Mouse (Mus musculus) heart, adult 9 months (tissue): ENCODE measurements at regions not wholly inside any gene's neighbourhood (a gene's known extent, or its start where the extent isn't known, plus 50 kb on each side); places are given as distances from the start of the nearest gene placed in this dataset.

Source experiments
- DNase-seq, 2 experiments: peaks; one replicate each; pipeline ENCODE4 v3.0.0; 2022; ENCODE audit warnings: low spot score in 2 of 2

DNA sequence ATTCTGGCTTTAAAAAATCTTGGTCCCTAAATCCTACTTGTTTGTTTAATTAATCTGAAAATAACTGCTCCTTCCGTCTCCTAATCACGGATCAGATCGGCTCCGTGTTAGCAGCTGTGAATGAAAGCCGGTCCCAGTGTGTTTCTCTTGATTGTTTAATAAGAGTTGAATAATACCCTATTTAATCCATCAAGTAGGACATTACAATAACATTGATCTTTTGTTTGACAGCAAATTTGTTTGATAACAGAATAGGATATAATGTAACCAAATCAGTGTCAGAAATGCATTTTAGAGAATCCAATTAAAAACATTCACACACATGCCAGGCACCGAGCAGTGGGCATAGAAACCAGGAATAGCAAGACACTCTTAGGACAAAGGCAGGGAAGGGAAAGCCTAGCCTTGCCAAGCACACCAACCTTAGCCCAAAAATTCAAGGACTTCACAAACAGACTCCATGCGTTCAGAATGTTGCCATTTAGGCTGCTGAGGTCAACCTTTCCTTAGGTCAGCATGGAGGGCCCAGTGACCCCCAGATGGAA, 332.5 kb upstream of the Meis1 start:
- no peak for DNase-seq

DNA sequence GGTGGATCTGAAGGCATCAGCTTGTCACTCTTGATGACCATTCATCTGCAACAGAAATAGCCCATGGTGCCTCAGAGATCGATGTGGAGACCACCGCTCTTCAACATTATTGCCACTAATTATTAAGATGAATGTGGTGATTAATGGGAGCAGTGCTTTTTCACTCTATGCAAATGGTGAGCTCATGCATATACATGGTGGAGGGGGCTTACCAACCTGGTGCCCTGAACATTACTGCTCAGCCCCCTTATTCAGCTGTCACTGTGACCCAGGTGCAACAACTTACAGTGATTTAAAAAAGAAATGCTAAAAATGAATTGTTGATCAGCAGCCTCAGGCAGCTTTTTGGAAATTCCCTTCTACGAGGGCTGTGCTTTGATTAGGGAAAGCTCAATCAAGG, 334.9 kb upstream of the Meis1 start:
- no peak for DNase-seq

DNA sequence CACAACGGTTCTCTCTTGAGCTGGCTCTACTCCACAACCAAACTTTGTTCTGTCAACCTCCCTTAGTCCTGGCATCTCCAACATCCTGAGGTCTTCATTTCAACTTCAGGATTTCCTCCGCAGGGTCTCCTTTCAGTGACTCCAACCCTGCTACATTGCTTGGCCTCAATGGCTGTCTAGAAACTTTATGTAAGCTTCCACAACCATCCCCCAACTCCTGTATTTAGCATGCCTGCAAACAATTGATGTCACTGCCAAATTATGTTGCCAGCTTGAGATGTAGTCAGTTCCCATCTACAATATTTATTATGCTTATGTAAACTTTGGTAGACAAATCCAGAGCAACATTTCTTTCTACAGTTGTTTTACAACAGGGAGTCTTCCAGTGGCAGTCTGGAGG, 336.4 kb upstream of the Meis1 start:
- DNase-seq: no peak

DNA sequence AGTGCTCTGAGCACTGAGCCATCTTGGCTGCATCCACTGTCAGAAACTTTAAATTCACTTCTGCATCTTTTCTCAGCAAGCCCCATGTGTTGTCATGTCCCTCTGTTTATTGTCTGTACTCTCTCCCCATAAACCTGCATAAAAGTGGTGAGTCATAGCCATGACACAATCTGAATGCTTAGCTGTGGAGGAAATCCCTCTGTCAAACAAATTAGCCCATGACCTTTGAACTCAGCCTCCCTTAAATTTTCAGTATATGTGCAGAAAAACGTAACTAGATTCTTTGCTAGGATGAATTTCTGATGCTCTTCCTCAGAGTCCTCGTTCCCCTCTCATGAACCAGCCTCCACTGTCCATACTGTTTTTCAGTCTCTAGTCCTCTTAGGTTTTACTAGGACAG, 337.4 kb upstream of the Meis1 start:
- DNase-seq: no peak

DNA sequence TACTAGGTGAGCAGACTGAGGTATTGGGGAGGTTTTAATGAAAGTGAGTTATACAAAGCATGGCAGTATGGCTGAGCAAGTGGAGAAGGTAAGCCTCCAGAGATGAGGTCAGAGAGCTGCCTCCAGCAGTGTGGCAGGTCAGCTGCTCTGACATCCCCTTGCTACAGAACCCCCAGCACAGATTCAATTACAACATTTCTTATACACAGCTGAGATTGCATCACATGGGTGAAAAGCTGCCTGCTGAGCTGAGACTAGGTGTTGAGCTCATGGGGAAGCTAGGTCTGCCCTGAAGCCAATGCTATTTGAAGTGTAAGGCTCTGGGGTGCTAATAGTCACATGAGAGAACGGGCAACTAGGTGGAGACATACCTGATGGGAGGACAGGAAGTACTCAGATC, 350.4 kb upstream of the Meis1 start:
- DNase-seq: no peak

DNA sequence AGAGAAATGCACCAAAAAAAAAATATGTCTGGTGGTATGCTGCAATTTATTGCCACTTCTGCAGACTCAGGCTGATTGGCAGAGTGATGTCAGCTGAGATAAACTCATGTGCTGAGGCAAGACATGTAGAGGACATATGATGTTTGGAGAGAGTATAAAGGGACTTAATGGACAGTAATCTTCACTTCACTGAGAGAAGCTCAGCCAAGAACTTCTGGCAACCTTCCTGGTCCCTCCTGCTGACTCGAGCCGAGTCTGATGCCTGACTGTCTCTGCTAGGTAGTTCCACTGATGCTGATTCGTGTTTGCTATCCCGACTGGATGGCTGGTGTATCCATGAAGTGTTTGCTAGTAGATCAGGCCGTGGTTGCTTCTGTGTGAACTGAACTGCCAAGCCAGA, 354.7 kb upstream of the Meis1 start:
- DNase-seq: no peak

DNA sequence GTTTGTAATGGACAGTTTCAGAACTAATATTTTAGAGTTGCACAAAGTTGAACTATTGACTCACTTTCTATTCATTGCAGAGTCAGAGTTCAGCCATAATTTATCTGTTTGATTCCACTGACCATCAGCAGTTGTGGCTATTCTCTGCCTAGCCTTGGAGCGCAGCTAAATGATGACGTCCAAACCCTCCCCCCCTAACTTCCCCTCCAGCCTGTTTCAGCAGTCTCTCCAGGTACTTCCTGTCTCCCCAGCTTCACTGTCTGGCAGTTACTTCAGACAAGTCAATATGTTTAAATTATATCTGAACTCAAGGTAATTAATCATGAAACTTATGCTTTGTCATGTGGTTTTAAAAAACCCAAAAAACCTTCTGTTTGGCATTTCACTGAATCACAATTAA, 362.1 kb upstream of the Meis1 start:
- DNase-seq: no peak

DNA sequence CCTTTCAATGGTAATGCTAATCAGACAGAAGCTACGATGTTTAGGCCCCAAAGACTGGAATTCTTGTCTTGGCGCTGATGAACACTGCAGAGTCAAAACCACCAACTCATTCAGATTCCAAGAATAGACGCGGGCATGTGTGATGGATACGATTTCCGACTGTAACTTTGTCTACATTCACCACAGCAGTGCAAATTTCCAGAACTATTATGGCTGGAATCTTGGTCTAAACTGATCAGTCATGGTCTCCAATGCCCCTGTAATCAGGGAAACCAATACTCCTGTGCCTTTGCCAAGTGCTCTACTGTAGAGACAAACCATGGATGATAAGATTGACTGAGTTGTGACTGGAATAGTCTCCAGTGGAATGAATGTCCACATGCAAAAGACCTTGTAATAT, 370.4 kb upstream of the Meis1 start:
- no peak for DNase-seq

DNA sequence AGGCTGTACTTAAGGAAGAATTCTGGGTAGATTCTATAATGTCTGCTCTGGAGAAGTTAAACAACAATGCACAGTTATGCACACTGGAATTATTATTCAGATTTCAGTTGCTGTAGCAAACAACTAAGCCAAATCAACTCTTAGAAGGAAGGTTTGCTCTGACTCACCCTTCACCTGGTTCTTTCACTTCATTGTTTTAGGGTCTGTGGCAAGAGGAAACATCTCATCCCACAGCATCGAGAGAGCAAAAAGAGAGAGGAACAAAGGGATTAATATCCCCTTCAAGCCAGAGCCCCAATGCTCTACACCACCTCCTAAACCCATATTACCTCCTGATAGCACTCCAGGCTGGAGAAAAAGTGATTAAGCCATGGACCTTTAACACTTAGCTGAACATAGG, 373.4 kb upstream of the Meis1 start:
- DNase-seq: no peak

DNA sequence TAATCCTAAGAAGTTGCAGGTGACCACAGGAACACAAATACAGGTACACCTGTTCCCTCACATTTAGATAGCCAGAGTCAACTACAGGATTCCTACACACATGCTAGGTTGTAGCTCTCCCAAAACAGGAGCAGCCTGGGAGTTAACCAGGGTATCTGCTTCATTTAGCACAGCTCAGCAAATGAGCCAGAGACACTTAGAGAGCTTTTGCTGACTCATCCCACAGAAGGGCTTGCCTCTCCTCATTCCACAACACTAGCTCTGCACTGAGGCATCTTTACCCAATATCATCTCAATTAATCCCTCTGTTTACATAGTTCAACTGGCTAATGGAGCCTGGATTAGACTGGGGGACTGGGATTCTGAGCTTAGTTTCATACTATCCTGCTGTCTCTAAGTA, 375.6 kb upstream of the Meis1 start:
- no peak for DNase-seq

DNA sequence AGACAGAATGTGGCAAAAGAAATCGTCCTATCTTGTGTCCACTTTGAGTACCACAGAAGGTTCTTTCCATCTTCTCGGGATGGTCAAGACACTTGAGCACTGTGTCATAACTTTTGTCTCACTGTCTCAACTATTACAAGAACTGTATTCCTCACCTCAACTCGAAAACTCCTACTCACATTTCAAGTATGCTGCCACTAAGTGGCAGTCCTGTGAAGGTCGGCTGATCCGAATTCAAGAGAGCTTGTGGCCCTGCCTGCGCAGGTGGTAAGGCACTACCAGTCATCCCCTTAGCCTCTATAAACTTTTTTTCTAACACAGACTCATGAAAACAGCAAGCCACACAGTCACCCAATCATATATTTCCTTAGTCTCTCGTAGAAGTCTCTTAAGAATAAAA, 381.6 kb upstream of the Meis1 start:
- no peak for DNase-seq

DNA sequence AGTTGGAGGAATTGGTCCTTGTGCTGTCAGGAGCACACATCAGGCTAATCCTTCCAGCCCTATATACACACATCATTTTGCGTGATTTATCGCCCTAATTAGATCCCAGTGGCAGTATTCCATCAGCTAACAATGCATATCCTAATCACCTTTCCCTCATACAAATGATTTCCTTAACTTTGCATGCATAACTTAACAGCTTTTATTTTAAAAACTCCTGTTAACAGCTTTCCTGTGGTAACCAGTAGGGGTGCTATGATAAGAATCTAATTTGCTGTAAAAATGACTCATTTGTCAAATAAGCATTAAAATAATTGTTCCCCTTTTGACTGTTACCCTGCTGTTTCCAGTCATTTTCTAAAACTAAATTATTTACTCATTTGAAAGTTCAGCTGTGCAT, 401.4 kb upstream of the Meis1 start:
- DNase-seq: no peak

DNA sequence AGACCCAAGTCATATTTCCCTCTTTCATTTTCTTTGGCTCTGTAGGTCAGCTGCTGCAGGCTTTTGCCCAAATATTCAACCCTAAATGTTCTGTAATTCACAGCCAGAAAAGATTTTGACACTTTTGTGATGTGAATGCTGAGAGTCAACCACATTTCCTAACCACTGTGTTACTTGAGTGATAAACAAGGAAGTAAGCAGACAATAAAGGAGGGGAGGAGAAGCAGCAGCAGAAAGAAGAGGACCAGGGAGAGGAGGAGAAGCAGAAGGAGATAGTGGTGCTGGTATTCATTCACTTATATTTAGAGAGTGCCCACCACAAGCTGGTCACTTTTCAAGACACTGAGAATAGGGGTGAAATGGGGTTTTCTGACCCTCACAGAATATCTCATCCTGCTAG, 404.5 kb upstream of the Meis1 start:
- DNase-seq: peak; percentile 5 to 13

DNA sequence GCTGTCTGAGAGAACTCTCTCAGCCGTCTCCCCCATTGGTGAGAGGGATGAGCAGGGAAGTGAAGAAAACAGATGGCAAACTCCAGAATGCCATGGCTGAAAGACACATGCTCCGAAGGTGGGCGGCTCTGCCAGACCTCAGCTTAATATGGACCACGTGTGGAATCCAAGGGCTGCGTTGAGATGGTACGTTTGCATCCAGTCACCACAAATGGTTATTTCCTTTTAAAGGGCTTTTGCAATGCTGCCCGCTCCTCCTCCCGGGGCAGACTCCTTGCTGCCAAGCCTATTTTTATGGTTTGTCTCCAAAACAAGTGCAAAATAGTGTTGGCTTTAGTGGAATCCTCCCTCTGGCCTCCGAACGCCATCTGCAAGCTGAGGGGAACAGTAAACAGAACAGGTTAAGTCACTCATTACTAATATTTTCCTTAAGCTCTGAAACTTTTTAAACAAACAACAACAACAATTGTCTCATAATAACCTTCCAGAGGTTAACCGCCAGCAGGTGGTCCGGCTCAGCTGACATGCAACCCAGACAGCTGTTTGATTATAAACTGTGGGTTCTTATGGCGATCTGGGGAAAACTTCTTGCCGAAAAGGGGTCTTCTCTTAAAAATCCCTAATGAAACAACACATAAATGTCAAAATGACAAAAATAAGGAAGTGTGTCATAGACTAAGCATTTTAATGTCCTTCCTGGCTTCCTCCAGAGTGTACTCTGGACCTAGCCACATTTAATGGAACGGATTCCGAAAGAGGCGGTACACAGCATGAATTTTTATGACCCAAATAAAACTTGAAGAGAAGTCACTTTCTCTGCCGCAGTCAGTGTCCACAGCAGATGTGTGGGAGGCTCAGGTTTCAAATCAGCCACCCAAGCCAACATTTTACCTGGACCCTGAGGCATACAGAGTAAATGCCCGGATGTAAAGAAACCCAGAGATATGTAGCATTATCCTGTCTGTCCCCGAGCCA, 405.3 kb upstream of the Meis1 start:
- DNase-seq: peak; percentile 23 to 44

DNA sequence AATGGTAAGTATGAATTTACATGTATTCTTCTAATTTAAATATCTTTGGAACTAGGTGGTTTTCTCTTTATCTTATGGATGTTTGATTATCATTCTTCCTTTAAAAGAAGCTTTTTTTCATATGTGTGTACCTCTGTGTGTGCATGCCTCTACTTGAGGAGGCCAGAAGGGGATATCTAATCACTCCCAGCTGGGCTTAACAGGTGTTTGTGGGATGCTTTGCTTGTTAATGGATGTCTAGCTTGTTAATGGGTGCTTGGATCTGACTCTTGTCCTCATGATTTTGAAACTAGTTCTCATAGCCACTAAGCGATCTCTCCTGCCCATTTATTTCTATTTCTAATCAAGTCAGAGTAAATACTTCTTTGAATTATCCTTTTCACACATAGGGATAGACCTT, 408.8 kb upstream of the Meis1 start:
- DNase-seq: no peak

DNA sequence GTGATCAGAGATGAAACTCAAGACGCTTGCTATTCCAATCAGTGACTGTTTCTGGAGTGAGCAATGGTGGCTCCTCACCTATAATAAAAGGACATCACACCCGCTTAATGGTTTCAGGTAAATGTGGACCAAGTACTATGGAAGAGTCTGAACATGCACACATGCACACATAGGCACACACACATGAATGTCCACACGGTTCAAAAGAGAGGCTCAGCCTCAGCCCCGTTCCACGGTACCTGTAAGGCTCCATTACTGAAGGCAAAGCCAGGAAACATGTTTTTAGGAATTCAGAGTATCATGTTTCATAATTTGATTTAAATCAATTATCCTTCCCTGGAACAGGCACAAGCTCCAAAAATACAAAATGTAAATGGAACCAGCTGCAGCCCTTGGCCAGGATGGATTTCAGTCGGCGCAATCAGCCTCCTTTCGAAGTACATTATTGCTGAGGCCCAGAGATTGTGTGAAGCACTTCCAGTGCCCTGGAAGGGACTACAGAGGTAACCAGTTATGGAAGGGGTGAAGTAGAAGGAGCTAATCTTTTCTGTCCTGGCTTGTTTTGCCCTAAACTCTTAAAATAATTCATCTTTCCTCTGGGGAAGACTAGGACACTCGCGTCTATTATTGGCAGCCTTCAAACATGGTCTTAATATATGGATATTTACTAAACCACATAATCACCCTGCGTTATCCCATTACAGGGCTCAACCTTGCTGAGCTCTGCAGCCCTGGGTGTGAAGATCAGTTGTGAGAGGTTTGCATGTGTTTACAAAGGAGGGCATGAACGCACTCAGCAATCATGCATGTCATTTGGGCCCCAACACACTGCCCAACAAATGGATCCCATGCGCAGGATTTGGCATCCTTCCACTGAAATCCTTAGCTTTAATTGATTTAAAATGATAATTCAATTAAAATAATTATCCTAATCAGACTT, 415.2 kb upstream of the Meis1 start:
- no peak for DNase-seq

DNA sequence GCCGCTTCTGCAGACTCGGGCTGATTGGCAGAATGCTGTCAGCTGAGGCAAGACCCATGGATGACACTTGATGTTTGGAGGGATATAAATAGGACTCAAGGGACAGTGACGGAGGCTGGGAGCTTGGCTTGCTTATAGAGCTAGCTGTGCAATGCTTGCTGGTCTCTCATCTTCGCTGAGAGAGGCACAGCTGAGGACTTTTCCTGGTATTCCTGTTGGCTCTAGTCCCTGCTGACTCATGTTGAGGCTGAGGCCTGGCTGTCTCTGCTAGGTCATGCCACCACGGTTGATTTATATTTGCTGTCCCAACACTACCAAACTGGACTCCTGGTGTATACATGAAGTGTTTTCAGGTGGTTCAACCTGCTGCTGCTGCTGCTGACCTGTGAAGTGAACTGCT, 419.6 kb upstream of the Meis1 start:
- DNase-seq: no peak

DNA sequence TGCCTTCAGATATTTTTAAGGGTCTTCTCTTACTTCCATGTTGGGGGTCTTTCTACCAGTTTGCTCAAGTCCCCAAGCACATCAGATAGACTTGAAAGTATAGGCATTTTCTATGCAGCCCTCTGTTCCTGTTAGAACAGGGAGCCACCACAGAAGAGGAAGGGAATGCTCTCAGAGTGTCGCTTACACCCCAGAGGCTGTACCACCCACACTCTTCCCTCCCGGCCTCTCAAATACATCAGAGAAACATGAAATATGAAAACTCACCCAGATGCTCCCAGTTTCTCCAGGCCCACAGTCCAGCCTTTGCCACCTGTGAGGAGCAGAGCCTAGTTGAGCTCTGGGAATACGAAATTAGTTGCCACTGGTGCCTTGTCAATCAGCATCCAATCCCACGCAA, 423.2 kb upstream of the Meis1 start:
- DNase-seq: no peak

DNA sequence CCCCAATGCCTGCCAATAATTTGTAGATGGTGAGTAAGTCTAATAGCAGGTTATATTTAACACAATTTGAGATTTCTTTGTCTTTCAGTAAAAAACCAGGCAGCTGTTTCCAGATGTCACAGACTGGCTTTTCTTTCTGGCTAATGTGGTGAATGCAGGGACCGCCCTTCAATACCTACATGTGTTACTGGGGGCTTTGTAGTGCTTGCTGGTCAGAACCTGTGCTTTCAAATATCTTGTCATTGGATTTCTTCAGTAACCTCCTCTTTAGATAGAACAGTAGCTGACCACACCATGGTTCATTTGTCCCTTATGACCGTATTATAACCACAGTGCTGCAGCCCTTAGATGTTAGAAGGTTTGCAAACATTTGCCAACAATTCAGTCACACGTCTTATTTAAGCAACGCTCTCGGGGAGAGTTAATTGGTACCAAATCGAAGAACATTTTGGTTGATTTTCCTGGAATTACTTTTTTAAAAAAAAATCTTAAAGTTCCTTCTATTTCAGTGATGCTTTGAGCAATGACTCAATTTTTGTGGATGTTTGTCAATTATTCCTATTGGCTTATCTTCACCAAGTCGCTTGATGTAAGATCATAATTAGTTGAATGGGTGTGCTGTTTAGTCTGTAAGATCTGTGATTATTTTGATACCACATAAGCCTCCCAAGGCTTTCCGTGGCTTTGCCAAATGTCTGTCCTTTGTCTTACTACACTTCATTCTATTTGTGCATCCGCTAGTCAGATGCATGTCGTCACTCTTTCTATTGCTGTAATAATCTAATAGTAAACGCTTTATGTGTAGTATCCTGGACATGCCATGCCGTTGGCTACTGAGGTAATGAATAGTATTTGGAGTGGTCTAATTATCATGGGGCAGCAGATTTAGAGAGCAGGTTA, 436.9 kb upstream of the Meis1 start:
- DNase-seq: no peak

DNA sequence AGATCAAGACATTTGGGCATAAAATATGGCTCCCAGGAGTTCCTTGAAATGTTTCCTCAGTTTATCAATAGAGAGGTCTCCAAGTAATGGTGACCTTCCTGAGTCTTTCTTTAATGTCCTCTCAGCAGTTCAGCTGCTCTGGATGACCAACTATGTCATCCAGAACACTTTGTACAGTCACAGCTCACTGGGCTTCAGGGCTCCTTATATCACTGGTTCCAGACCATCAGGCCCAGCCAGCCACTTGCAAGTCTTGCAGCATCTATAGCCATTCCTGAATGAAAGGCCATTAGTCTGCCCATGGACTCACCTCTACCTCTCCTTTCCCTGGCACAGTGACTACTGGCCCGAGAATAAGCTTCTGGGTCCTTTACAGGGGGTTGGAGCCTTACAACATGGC, 437.8 kb upstream of the Meis1 start:
- no peak for DNase-seq

DNA sequence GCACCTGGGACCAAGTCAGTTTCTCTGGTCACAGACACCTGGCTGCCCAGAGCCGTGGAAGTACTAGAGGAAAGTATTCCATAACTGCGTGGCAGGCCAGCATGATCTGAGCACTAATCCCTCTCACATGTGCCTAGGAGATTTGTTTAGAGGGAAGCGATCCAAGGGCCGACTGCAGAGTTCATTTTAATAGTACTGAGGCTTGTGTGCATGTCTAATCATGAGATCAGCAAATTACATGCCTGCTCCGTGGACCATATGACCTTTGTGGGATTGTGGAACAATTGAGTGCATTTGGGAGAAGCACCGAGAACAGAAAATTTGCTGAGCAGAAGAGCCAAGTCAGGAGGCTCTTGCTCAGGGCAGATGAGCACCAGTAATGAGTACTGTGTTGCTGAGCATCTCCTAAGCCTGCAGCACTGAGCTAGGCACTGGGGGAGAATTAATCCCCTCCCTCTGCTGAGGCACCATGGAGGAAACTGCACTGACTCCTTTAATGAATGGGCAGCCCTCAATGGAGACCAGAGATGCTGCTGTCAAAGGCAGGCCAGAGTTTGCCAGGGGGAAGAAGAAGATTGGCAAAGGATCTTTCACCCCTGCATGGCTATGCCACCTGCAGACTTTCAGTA, 445.1 kb upstream of the Meis1 start:
- DNase-seq: no peak
